Mouse (Mus musculus): ENCODE measurements at regions not wholly inside any gene's neighbourhood (a gene's known extent, or its start where the extent isn't known, plus 50 kb on each side); places are given as distances from the start of the nearest gene placed in this dataset. TPM values are rescaled to one million over a fixed set of nuclear protein-coding genes. Genes with fewer than 3 reads are reported as not detected.

DNA sequence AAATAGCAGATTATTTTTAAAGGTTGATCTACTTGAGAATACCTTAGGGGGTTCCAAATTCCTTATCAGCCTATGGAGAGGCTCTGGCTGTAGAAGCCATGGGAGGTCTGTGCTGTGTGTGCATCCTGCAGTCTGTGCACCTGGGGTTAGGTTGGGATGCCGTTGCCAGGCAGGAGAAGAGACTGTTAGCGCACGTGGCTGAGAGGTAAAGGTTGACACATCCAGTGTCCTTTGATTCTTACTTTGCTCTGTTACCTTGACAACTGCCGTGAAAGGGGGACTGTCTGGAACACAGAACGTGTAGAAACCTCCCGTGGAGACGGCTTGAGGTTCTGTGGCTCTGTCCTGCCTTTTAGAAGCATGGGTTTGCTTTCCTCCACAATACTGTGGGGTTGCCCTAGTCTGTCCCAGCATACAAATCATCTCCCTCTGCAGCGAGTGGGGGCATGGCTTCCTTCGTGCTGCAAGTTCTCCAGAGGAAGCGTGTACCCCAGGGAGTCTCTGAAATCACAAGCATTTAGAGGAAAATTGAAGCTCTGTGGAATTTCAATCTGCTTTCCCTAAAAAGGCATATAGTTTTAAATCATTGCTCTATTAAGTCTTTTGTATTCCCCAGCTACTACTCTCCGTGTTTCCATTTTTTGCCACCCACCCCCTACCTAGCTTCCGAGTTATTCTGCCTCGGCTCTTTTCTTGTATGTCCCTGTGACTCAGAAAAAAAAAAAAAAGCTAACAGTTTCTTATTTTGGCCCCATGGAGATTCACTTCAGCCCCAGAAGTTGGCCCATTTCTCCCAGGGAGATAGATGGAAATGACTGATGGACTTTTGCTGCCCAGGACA is 63.8 kb upstream of the Pbx1 start:
- Histone ChIP-seq H3K4me1 (no peaks in the 10 kb centered on the region), H3K27me3 (no peaks in the 10 kb centered on the region), H3K4me2 (replicated peaks) (no peak overlapping the region), H3K9me3 (replicated peaks) (no peaks in the 10 kb centered on the region), H3K9ac (no peak overlapping the region), H3K36me3 (no peaks in the 10 kb centered on the region), H3K27ac (replicated peaks) (no peak overlapping the region), H3K4me3 (replicated peaks) (no peak overlapping the region)
- no peak for ATAC-seq (ENCODE audit: insufficient number of reproducible peaks, low FRiP score, low TSS enrichment, low read depth)
- WGBS: 51% methylated on average over 13 of the region's 13 CpGs

DNA sequence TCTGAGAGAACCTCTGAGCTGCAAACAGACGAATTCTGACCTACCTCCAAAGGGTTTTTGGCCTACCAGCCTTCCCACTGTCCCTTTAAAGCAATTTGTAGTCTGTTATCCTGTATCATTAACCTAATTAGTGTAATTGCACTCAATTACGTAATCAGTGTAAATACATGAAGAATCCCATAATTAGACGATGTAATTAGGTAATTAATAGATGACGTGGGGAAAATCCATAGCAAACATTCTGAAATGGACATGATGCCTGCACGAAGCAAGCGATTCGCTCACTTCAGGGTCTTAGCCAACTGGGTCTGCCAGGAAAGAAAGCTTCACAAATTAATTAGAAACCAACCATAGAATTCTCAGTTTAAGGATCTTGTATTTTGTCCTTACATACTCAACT is 55.4 kb upstream of the Pbx1 start:
- Histone ChIP-seq H3K4me1 (no peaks in the 10 kb centered on the region), H3K36me3 (no peaks in the 10 kb centered on the region), H3K27me3 (no peaks in the 10 kb centered on the region), H3K9me3 (replicated peaks) (no peaks in the 10 kb centered on the region), H3K4me3 (replicated peaks) (no peak overlapping the region), H3K4me2 (replicated peaks) (no peak overlapping the region), H3K9ac (no peak overlapping the region), H3K27ac (replicated peaks) (no peak overlapping the region)
- no peak for ATAC-seq (ENCODE audit: insufficient number of reproducible peaks, low FRiP score, low TSS enrichment, low read depth)
- whole genome bisulfite sequencing: 58% methylated on average over 7 of the region's 7 CpGs

DNA sequence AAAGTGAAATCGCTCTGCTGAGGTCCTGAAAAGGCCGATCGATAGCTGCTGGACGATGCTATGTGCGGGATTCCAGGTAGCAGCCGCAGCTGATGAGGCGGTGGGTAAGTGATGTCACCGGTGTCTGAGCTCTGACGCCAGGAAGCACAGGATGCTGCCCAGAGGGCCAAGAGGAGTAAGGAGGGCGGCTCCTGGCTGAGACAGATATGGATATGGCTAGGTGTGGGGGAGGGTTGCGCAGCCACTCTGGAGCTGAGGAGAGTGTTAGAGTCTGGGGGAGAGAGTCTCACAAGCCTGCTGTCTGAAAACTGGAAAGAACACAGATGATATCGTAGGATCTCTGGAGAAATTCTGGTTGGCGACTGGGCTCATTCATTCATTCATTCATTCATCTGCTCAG is 51.6 kb upstream of the Pbx1 start:
- Histone ChIP-seq H3K9ac (no peak overlapping the region), H3K27ac (replicated peaks) (no peak overlapping the region), H3K9me3 (replicated peaks) (no peaks in the 10 kb centered on the region), H3K36me3 (no peaks in the 10 kb centered on the region), H3K4me2 (replicated peaks) (no peak overlapping the region), H3K4me3 (replicated peaks) (no peak overlapping the region), H3K27me3 (no peaks in the 10 kb centered on the region), H3K4me1 (no peaks in the 10 kb centered on the region)
- ATAC-seq (ENCODE audit: insufficient number of reproducible peaks, low FRiP score, low TSS enrichment, low read depth): no peak
- 76% methylated on average over 13 of the region's 13 CpGs for WGBS

Small RNAs in the stretch of these regions (microRNA-seq; reads per million reads assigned to microRNA genes)
- not detected for gene Mir6348 (ENCODE audit: borderline number of aligned reads)
- not detected for gene Mir6354 (ENCODE audit: borderline number of aligned reads)
